Mouse (Mus musculus) intestine, embryonic 15.5 days (tissue): ENCODE results near the gene Tbl3. TPM values are rescaled to one million over a fixed set of nuclear protein-coding genes. Genes with fewer than 3 reads are reported as not detected.
"Not testable (repeated sequence)": the region's sequence is repeated elsewhere in the genome, so short reads cannot be mapped to it uniquely, and the experiment has no call there.

ENCODE experiments used
- ATAC-seq: fragments of 200-750 bp; cut with Nextera tagmentation; 2 replicates; pipeline ENCODE4 v1.8.0; 2017; ENCODE audit warnings: moderate TSS enrichment, moderate library complexity
- H3K27ac ChIP-seq: fragments of 300-500 bp; sonication (generic); 2 replicates; pipeline ENCODE4 v1.5.1; 2015; ENCODE audit warnings: mild to moderate bottlenecking, inconsistent platforms
- H3K27me3 ChIP-seq: fragments of 300-500 bp; sonication (generic); replicated peaks from 2 replicates; pipeline ENCODE4 v1.6.1; 2015; ENCODE audit warnings: inconsistent platforms
- H3K36me3 ChIP-seq: fragments of 300-500 bp; sonication (generic); 2 replicates; pipeline ENCODE4 v1.6.1; 2015; ENCODE audit warnings: inconsistent platforms
- H3K4me1 ChIP-seq: fragments of 300-500 bp; sonication (generic); replicated peaks from 2 replicates; pipeline ENCODE4 v1.6.1; 2015; ENCODE audit warnings: inconsistent platforms
- H3K4me2 ChIP-seq: fragments of 300-500 bp; sonication (generic); replicated peaks from 2 replicates; pipeline ENCODE4 v1.6.1; 2015; ENCODE audit warnings: mild to moderate bottlenecking, inconsistent platforms
- H3K4me3 ChIP-seq: fragments of 300-500 bp; sonication (generic); replicated peaks from 2 replicates; pipeline ENCODE4 v1.5.1; 2015; ENCODE audit warnings: inconsistent platforms
- H3K9ac ChIP-seq: fragments of 300-500 bp; sonication (generic); 2 replicates; pipeline ENCODE4 v1.6.1; 2015; ENCODE audit warnings: inconsistent platforms
- H3K9me3 ChIP-seq: fragments of 300-500 bp; sonication (generic); 2 replicates; pipeline ENCODE4 v1.6.1; 2016; ENCODE audit warnings: inconsistent platforms
- WGBS: fragments of 180-500 bp; shearing (Covaris S2); methylation state at CpG from one replicate; pipeline ENCODE4 v1.1.7; 2015; 5-methylcytosine and 5-hydroxymethylcytosine counted together
- polyA plus RNA-seq: library from polyadenylated mRNA; unstranded; fragments of >200 nt; fragmentation: Nextera tagmentation; extraction: Ambion mirVana; gene quantifications from 2 replicates; pipeline ENCODE4 v1.2.1, GENCODE M21; 2015

Tbl3 gene
- polyA plus RNA-seq, 1 experiment from 2014 or later: 67.3 TPM

GRCm38 (mm10) chr17:24687599-24687998 lies 19.9 kb downstream of the Tbl3 start:
- Histone ChIP-seq H3K27me3 (peaks cover 46% of the 10 kb centered on the region), H3K9me3 (no peaks in the 10 kb centered on the region), H3K4me2 (peak overlapping the region; percentile 79), H3K27ac (no peak overlapping the region), H3K4me1 (peaks cover 21% of the 10 kb centered on the region), H3K36me3 (no peaks in the 10 kb centered on the region), H3K4me3 (peak overlapping the region; percentile 39), H3K9ac (peak overlapping the region; percentile 26; the same call in 1 of the 2 replicates)
- WGBS: 19% methylated on average over 23 of the region's 23 CpGs
- ATAC-seq: no peak

- peak; percentile 70 for ATAC-seq
- no peaks in the 10 kb centered on the region; the same call in 1 of the 2 replicates for H3K36me3 ChIP-seq
- H3K4me1 ChIP-seq: peaks cover 21% of the 10 kb centered on the region
- H3K4me3 ChIP-seq: peak overlapping the region; percentile 39
- 1% methylated on average over 25 of the region's 25 CpGs for WGBS
- peak overlapping the region; percentile 79 for H3K4me2 ChIP-seq
- no peak overlapping the region for H3K27ac ChIP-seq
- H3K9ac ChIP-seq: peak overlapping the region; percentile 26; the same call in 1 of the 2 replicates
- H3K9me3 ChIP-seq: no peaks in the 10 kb centered on the region
- peaks cover 46% of the 10 kb centered on the region for H3K27me3 ChIP-seq
Observed at GRCm38 (mm10) chr17:24687146-24687595, 20.3 kb downstream of the Tbl3 start.

- WGBS: 27% methylated on average over 16 of the region's 16 CpGs
- Histone ChIP-seq H3K4me2 (peak overlapping the region; percentile 41; the same call in 1 of the 2 replicates), H3K4me1 (peaks cover 21% of the 10 kb centered on the region), H3K9me3 (no peaks in the 10 kb centered on the region), H3K27ac (no peak overlapping the region), H3K4me3 (no peak overlapping the region; the same call in 1 of the 2 replicates), H3K36me3 (peaks cover 5% of the 10 kb centered on the region), H3K9ac (no peak overlapping the region), H3K27me3 (peaks cover 46% of the 10 kb centered on the region)
- peak; percentile 61 for ATAC-seq
Observed at GRCm38 (mm10) chr17:24686514-24686913, 20.9 kb downstream of the Tbl3 start.

- peak overlapping the region; percentile 22 for H3K4me2 ChIP-seq
- no peak overlapping the region for H3K4me3 ChIP-seq
- WGBS: 75% methylated on average over 24 of the region's 24 CpGs
- H3K9ac ChIP-seq: peak overlapping the region; percentile 13; the same call in 1 of the 2 replicates
- peaks cover 52% of the 10 kb centered on the region for H3K36me3 ChIP-seq
- no peaks in the 10 kb centered on the region for H3K9me3 ChIP-seq
- peak; percentile 88 for ATAC-seq
- peak overlapping the region; percentile 72 for H3K27ac ChIP-seq
- H3K27me3 ChIP-seq: no peaks in the 10 kb centered on the region
- peaks cover 6% of the 10 kb centered on the region; the same call in 1 of the 2 replicates for H3K4me1 ChIP-seq
Observed at GRCm38 (mm10) chr17:24677500-24678080, 29.9 kb downstream of the Tbl3 start.

GRCm38 (mm10) chr17:24676877-24677276 lies 30.6 kb downstream of the Tbl3 start:
- Histone ChIP-seq H3K4me2 (no peak overlapping the region), H3K27ac (0 out of 2 replicates have a peak overlapping the region, but pooled peaks have one; percentile 6), H3K36me3 (peaks cover 49% of the 10 kb centered on the region), H3K4me3 (no peak overlapping the region), H3K9me3 (no peaks in the 10 kb centered on the region), H3K9ac (no peak overlapping the region), H3K27me3 (no peaks in the 10 kb centered on the region), H3K4me1 (peaks cover 12% of the 10 kb centered on the region)
- no peak for ATAC-seq
- WGBS: 95% methylated on average over 5 of the region's 5 CpGs

- ATAC-seq: no peak
- H3K9ac ChIP-seq: no peak overlapping the region
- H3K4me1 ChIP-seq: peaks cover 19% of the 10 kb centered on the region
Observed at GRCm38 (mm10) chr17:24676187-24676586, 31.3 kb downstream of the Tbl3 start.

GRCm38 (mm10) chr17:24674277-24674676 lies 33.2 kb downstream of the Tbl3 start:
- 80% methylated on average over 7 of the region's 7 CpGs for WGBS
- Histone ChIP-seq H3K9ac (no peak overlapping the region), H3K9me3 (no peaks in the 10 kb centered on the region), H3K4me3 (no peak overlapping the region), H3K27me3 (no peaks in the 10 kb centered on the region), H3K36me3 (peaks cover 25% of the 10 kb centered on the region), H3K4me1 (peaks cover 27% of the 10 kb centered on the region), H3K4me2 (no peak overlapping the region), H3K27ac (no peak overlapping the region)
- no peak for ATAC-seq

More at GRCm38 (mm10) chr17:24676187-24676586, 31.3 kb downstream of the Tbl3 start:
- no peak overlapping the region for H3K4me2 ChIP-seq
- H3K27me3 ChIP-seq: no peaks in the 10 kb centered on the region
- no peak overlapping the region for H3K4me3 ChIP-seq
- WGBS: 67% methylated on average over 2 of the region's 2 CpGs
- H3K36me3 ChIP-seq: peaks cover 43% of the 10 kb centered on the region
- H3K9me3 ChIP-seq: no peaks in the 10 kb centered on the region
- no peak overlapping the region for H3K27ac ChIP-seq

- Histone ChIP-seq H3K9me3 (no peaks in the 10 kb centered on the region), H3K9ac (no peak overlapping the region), H3K27me3 (no peaks in the 10 kb centered on the region), H3K4me1 (peaks cover 35% of the 10 kb centered on the region), H3K4me2 (peak overlapping the region; percentile 61), H3K4me3 (peak overlapping the region; percentile 3), H3K27ac (peak overlapping the region; percentile 58; the same call in 1 of the 2 replicates), H3K36me3 (peaks cover 7% of the 10 kb centered on the region)
- 12% methylated on average over 5 of the region's 5 CpGs for WGBS
- peak; percentile 44 for ATAC-seq
Observed at GRCm38 (mm10) chr17:24672141-24672540, 35.3 kb downstream of the Tbl3 start.

- Histone ChIP-seq H3K36me3 (peaks cover 1% of the 10 kb centered on the region; the same call in 1 of the 2 replicates), H3K27ac (no peak overlapping the region), H3K4me1 (peaks cover 31% of the 10 kb centered on the region), H3K4me2 (peak overlapping the region; percentile 61), H3K4me3 (0 out of 2 replicates have a peak overlapping the region, but pooled peaks have one; percentile 96), H3K27me3 (no peaks in the 10 kb centered on the region), H3K9ac (no peak overlapping the region), H3K9me3 (no peaks in the 10 kb centered on the region)
- whole genome bisulfite sequencing: 62% methylated on average over 5 of the region's 5 CpGs
- ATAC-seq: no peak
Observed at GRCm38 (mm10) chr17:24671346-24671745, 36.1 kb downstream of the Tbl3 start.

- Histone ChIP-seq H3K27ac (peak overlapping the region; percentile 83; the same call in 1 of the 2 replicates), H3K27me3 (no peaks in the 10 kb centered on the region), H3K4me2 (peak overlapping the region; percentile 61), H3K4me3 (peak overlapping the region; percentile 96), H3K36me3 (no peaks in the 10 kb centered on the region), H3K9me3 (no peaks in the 10 kb centered on the region), H3K9ac (peak overlapping the region; percentile 98), H3K4me1 (peaks cover 28% of the 10 kb centered on the region)
- WGBS: 7% methylated on average over 8 of the region's 8 CpGs
- ATAC-seq: no peak
Observed at GRCm38 (mm10) chr17:24670246-24670844, 37.1 kb downstream of the Tbl3 start.

GRCm38 (mm10) chr17:24669545-24670245 lies 37.8 kb downstream of the Tbl3 start, which contains the start of gene Zfp598:
TSS of gene Zfp598 (plus strand) at chr17:24669687.
- WGBS: under 1% methylated on average over 70 of the region's 80 CpGs

GRCm38 (mm10) chr17:24669214-24669544 lies 38.3 kb downstream of the Tbl3 start:
- H3K9me3 ChIP-seq, H3K27me3 ChIP-seq, H3K36me3 ChIP-seq: not testable (repeated sequence)
- WGBS: 7% methylated on average over 15 of the region's 15 CpGs
- Histone ChIP-seq H3K9ac (peak overlapping the region; percentile 98), H3K4me1 (peaks cover 28% of the 10 kb centered on the region), H3K4me3 (peak overlapping the region; percentile 96), H3K27ac (peak overlapping the region; percentile 13; the same call in 1 of the 2 replicates), H3K4me2 (peak overlapping the region; percentile 61)
- ATAC-seq: peak; percentile 6

More at GRCm38 (mm10) chr17:24669545-24670245, 37.8 kb downstream of the Tbl3 start, which contains the start of gene Zfp598:
- Histone ChIP-seq H3K4me2 (peak within 1 kb of the TSS; percentile 61), H3K36me3 (no peaks in the 10 kb centered on the region), H3K9me3 (no peaks in the 10 kb centered on the region), H3K9ac (peak within 1 kb of the TSS; percentile 98), H3K27ac (peak within 1 kb of the TSS; percentile 83), H3K4me1 (peaks cover 28% of the 10 kb centered on the region), H3K27me3 (no peaks in the 10 kb centered on the region), H3K4me3 (peak within 1 kb of the TSS; percentile 96)
- peak; percentile 98 for ATAC-seq
